Mouse (Mus musculus): Measurements from ENCODE around the gene Ubash3b. TPM values are rescaled to one million over a fixed set of nuclear protein-coding genes. Genes with fewer than 3 reads are reported as not detected.

The Ubash3b gene
- total RNA-seq, 2 experiments from 2014 or later = 30.7 to 32.6 TPM

GRCm38 (mm10) chr9:41011512-41012436 lies 149.7 kb downstream of the Ubash3b start:
- DNase-seq (ENCODE audit: low spot score in 2 of 2) = peak; percentile 20 to 34

- no peak for DNase-seq (ENCODE audit: low spot score in 2 of 2)
Observed at GRCm38 (mm10) chr9:41007785-41008184, 153.7 kb downstream of the Ubash3b start.

- DNase-seq (ENCODE audit: low spot score in 2 of 2) = no peak
Observed at GRCm38 (mm10) chr9:41004415-41004814, 157.1 kb downstream of the Ubash3b start, which contains the start of gene Crtam. Gene Crtam, minus strand, starts transcription at chr9:41004628.

- DNase-seq (ENCODE audit: low spot score in 2 of 2) = no peak
Observed at GRCm38 (mm10) chr9:40997116-40997779, 164.2 kb downstream of the Ubash3b start.

GRCm38 (mm10) chr9:40994075-40994474 lies 167.4 kb downstream of the Ubash3b start:
- no peak for DNase-seq (ENCODE audit: low spot score in 2 of 2)

- no peak for DNase-seq (ENCODE audit: low spot score in 2 of 2)
Observed at GRCm38 (mm10) chr9:40991511-40991910, 170.0 kb downstream of the Ubash3b start.

GRCm38 (mm10) chr9:40989940-40990588 lies 171.4 kb downstream of the Ubash3b start:
- peak; percentile 74 to 80 for DNase-seq (ENCODE audit: low spot score in 2 of 2)

- no peak for DNase-seq (ENCODE audit: low spot score in 2 of 2)
Observed at GRCm38 (mm10) chr9:40984313-40984712, 177.2 kb downstream of the Ubash3b start.

GRCm38 (mm10) chr9:40983758-40984157 lies 177.7 kb downstream of the Ubash3b start:
- DNase-seq (ENCODE audit: low spot score in 2 of 2) = no peak

- peak; percentile 41 to 55 for DNase-seq (ENCODE audit: low spot score in 2 of 2)
Observed at GRCm38 (mm10) chr9:40982480-40982879, 179.0 kb downstream of the Ubash3b start.

GRCm38 (mm10) chr9:40974042-40974801 lies 187.3 kb downstream of the Ubash3b start:
- no peak for DNase-seq (ENCODE audit: low spot score in 2 of 2)

- no peak for DNase-seq (ENCODE audit: low spot score in 2 of 2)
Observed at GRCm38 (mm10) chr9:40964418-40964714, 197.1 kb downstream of the Ubash3b start.

- peak in 1 of 2 experiments; percentile 26 for DNase-seq (ENCODE audit: low spot score in 2 of 2)
Observed at GRCm38 (mm10) chr9:40963586-40964417, 197.7 kb downstream of the Ubash3b start, which contains the start of gene Jhy. Gene Jhy, minus strand, starts transcription at chr9:40964118.

- no peak for DNase-seq (ENCODE audit: low spot score in 2 of 2)
Observed at GRCm38 (mm10) chr9:40961401-40961800, 200.1 kb downstream of the Ubash3b start.

Other genes with a start within 250 kb of the Ubash3b start
- gene Jhy, start 197.6 kb downstream of the Ubash3b start, total RNA-seq (2021) = under 1 TPM; 0.37 to 0.45 TPM
- gene Crtam, start 157.1 kb downstream of the Ubash3b start, total RNA-seq (2021) = not detected

All from layer of hippocampus, postnatal 10 days (tissue).